Mouse (Mus musculus) limb, embryonic 14.5 days (tissue): Measurements from ENCODE around the gene Fam166a. TPM values are rescaled to one million over a fixed set of nuclear protein-coding genes. Genes with fewer than 3 reads are reported as not detected.
A peak's percentile ranks its signal among the peaks of the same experiment; 100 is the strongest.

Experiments used
- ATAC-seq: fragments of 200-750 bp; cut with Nextera tagmentation; 2 replicates; pipeline ENCODE4 v1.8.0; 2017; ENCODE audit warnings: low read depth, moderate number of reproducible peaks, moderate TSS enrichment; ENCODE audit not compliant: low FRiP score
- DNase-seq: peaks from one replicate; pipeline ENCODE4 v3.0.0-alpha.2; 2015; ENCODE audit warnings: low spot score
- H3K27ac ChIP-seq: fragments of 300-500 bp; sonication (generic); replicated peaks from 2 replicates; pipeline ENCODE4 v1.5.1; 2014; ENCODE audit warnings: low read depth, mild to moderate bottlenecking, low read length, moderate library complexity, mixed read lengths
- H3K27me3 ChIP-seq: fragments of 300-500 bp; sonication (generic); 2 replicates; pipeline ENCODE4 v1.6.1; 2014; ENCODE audit warnings: low read length, mixed read lengths; ENCODE audit not compliant: control insufficient read depth, insufficient read depth
- H3K36me3 ChIP-seq: fragments of 300-500 bp; sonication (generic); 2 replicates; pipeline ENCODE4 v1.6.1; 2014; ENCODE audit warnings: mild to moderate bottlenecking, low read length, moderate library complexity, mixed read lengths; ENCODE audit not compliant: control insufficient read depth, insufficient read depth
- H3K4me1 ChIP-seq: fragments of 300-500 bp; sonication (generic); 2 replicates; pipeline ENCODE4 v1.6.1; 2014; ENCODE audit warnings: antibody characterized with exemption, low read length, mixed read lengths; ENCODE audit not compliant: control insufficient read depth, insufficient read depth
- H3K4me2 ChIP-seq: fragments of 300-500 bp; sonication (generic); replicated peaks from 2 replicates; pipeline ENCODE4 v1.6.1; 2014; ENCODE audit warnings: low read depth, mild to moderate bottlenecking, low read length, moderate library complexity; ENCODE audit not compliant: severe bottlenecking
- H3K4me3 ChIP-seq: fragments of 300-500 bp; sonication (generic); replicated peaks from 2 replicates; pipeline ENCODE4 v1.5.1; 2014; ENCODE audit warnings: low read length
- H3K9ac ChIP-seq: fragments of 300-500 bp; sonication (generic); 2 replicates; pipeline ENCODE4 v1.6.1; 2014; ENCODE audit warnings: mild to moderate bottlenecking, low read depth, low read length, moderate library complexity; ENCODE audit not compliant: severe bottlenecking
- H3K9me3 ChIP-seq: fragments of 300-500 bp; sonication (generic); 2 replicates; pipeline ENCODE4 v1.6.1; 2016; ENCODE audit warnings: low read length; ENCODE audit not compliant: control insufficient read depth
- POLR2A ChIP-seq: fragments of 200-500 bp; IDR thresholded peaks from 2 replicates; pipeline ENCODE4 v1.8.0; 2012; ENCODE audit warnings: inconsistent platforms, mild to moderate bottlenecking, moderate library complexity, borderline replicate concordance; ENCODE audit not compliant: insufficient read depth, insufficient read length; ENCODE audit errors: extremely low read depth
- WGBS: fragments of 180-500 bp; shearing (Covaris S2); extraction: QIAGEN DNeasy Blood & Tissue Kit; methylation state at CpG from one replicate; pipeline ENCODE4 v1.1.7; 2014; 5-methylcytosine and 5-hydroxymethylcytosine counted together
- polyA plus RNA-seq, 2 experiments: library from polyadenylated mRNA; depleted of rRNA in 1 of 2; stranded (reverse) in 1 of 2; unstranded in 1 of 2; fragments of >200 nt; fragmentation: Nextera tagmentation in 1 of 2; extraction: Ambion mirVana in 1 of 2; gene quantifications; 2 replicates each; pipeline versions ENCODE4 v1.2.1 to v1.2.3; 2012 to 2014

Gene Fam166a
- polyA plus RNA-seq, 2 experiments, result 0.17 TPM; not detected in 1

GRCm38 (mm10) chr2:25261870-25262269, 43.3 kb downstream of the Fam166a start:
- Histone ChIP-seq H3K9me3 (no peaks in the 10 kb centered on the region), H3K4me3 (peak overlapping the region; percentile 77), H3K27ac (no peak overlapping the region), H3K4me1 (peaks cover 11% of the 10 kb centered on the region), H3K36me3 (no peaks in the 10 kb centered on the region), H3K27me3 (peaks cover 13% of the 10 kb centered on the region; the same call in 1 of the 2 replicates), H3K9ac (0 out of 2 replicates have a peak overlapping the region, but pooled peaks have one; percentile 18), H3K4me2 (peak overlapping the region; percentile 99)
- 49% methylated on average over 11 of the region's 12 CpGs for WGBS
- peak; percentile 7 for ATAC-seq
- no peak for DNase-seq
- no peak for TF ChIP-seq POLR2A

GRCm38 (mm10) chr2:25262291-25262767, 43.8 kb downstream of the Fam166a start, which contains the start of gene Tprn:
Tprn (plus strand) TSS chr2:25262618.
- H3K4me3 ChIP-seq, result peak within 1 kb of the TSS; percentile 77
- H3K27me3 ChIP-seq, result peaks cover 13% of the 10 kb centered on the region; the same call in 1 of the 2 replicates
- TF ChIP-seq POLR2A, result no peak
- H3K36me3 ChIP-seq, result no peaks in the 10 kb centered on the region
- WGBS, result 1% methylated on average over 28 of the region's 39 CpGs
- no peaks in the 10 kb centered on the region for H3K9me3 ChIP-seq
- no peak within 1 kb of the TSS for H3K27ac ChIP-seq
- H3K4me2 ChIP-seq, result peak within 1 kb of the TSS; percentile 99
- ATAC-seq, result peak; percentile 100
- H3K9ac ChIP-seq, result peak within 1 kb of the TSS; percentile 53
- DNase-seq, result peak; percentile 98
- H3K4me1 ChIP-seq, result peaks cover 11% of the 10 kb centered on the region

- TF ChIP-seq POLR2A, result no peak
- H3K27ac ChIP-seq, result no peak overlapping the region
- ATAC-seq, result peak; percentile 18; the same call in 1 of the 2 replicates
Measured at GRCm38 (mm10) chr2:25262795-25263622, 44.5 kb downstream of the Fam166a start.

GRCm38 (mm10) chr2:25263623-25264285, 45.2 kb downstream of the Fam166a start:
- peak overlapping the region; percentile 53 for H3K9ac ChIP-seq
- peak overlapping the region; percentile 99 for H3K4me2 ChIP-seq
- DNase-seq, result no peak
- H3K9me3 ChIP-seq, result no peaks in the 10 kb centered on the region
- H3K36me3 ChIP-seq, result peaks cover 3% of the 10 kb centered on the region; the same call in 1 of the 2 replicates
- H3K27ac ChIP-seq, result no peak overlapping the region
- WGBS, result 17% methylated on average over 12 of the region's 12 CpGs
- TF ChIP-seq POLR2A, result no peak
- H3K27me3 ChIP-seq, result peaks cover 13% of the 10 kb centered on the region; the same call in 1 of the 2 replicates
- H3K4me1 ChIP-seq, result peaks cover 11% of the 10 kb centered on the region
- H3K4me3 ChIP-seq, result peak overlapping the region; percentile 77
- ATAC-seq, result no peak

More at GRCm38 (mm10) chr2:25262795-25263622, 44.5 kb downstream of the Fam166a start:
- H3K9ac ChIP-seq, result peak overlapping the region; percentile 53
- H3K4me1 ChIP-seq, result peaks cover 11% of the 10 kb centered on the region
- no peak for DNase-seq
- peak overlapping the region; percentile 99 for H3K4me2 ChIP-seq
- H3K4me3 ChIP-seq, result peak overlapping the region; percentile 77
- H3K27me3 ChIP-seq, result peaks cover 13% of the 10 kb centered on the region; the same call in 1 of the 2 replicates
- WGBS, result under 1% methylated on average over 63 of the region's 82 CpGs
- no peaks in the 10 kb centered on the region for H3K9me3 ChIP-seq
- no peaks in the 10 kb centered on the region for H3K36me3 ChIP-seq

- ATAC-seq, result no peak
- no peak overlapping the region for H3K4me3 ChIP-seq
- peak overlapping the region; percentile 99; the same call in 1 of the 2 replicates for H3K4me2 ChIP-seq
- H3K27ac ChIP-seq, result no peak overlapping the region
- no peaks in the 10 kb centered on the region for H3K9me3 ChIP-seq
- H3K36me3 ChIP-seq, result peaks cover 8% of the 10 kb centered on the region
- 0 out of 2 replicates have a peak overlapping the region, but pooled peaks have one; percentile 53 for H3K9ac ChIP-seq
- no peak for TF ChIP-seq POLR2A
- H3K27me3 ChIP-seq, result peaks cover 13% of the 10 kb centered on the region; the same call in 1 of the 2 replicates
- DNase-seq, result no peak
- WGBS, result 74% methylated on average over 5 of the region's 5 CpGs
- peaks cover 11% of the 10 kb centered on the region for H3K4me1 ChIP-seq
Measured at GRCm38 (mm10) chr2:25264286-25264660, 45.7 kb downstream of the Fam166a start.
